Mouse (Mus musculus) liver, adult 2 months (tissue): ENCODE measurements at regions not wholly inside any gene's neighbourhood (a gene's known extent, or its start where the extent isn't known, plus 50 kb on each side); places are given as distances from the start of the nearest gene placed in this dataset.

ENCODE experiments used
- DNase-seq: peaks from one replicate; pipeline ENCODE4 v3.0.0-alpha.2; 2011; ENCODE audit warnings: low read depth, low spot score; ENCODE audit errors: extremely low read depth
- H3K27ac ChIP-seq: fragments of 200-500 bp; replicated peaks from 2 replicates; pipeline ENCODE4 v1.5.1; 2012; ENCODE audit warnings: low read depth, mild to moderate bottlenecking, control low read depth, inconsistent platforms, low read length; ENCODE audit not compliant: insufficient read depth
- H3K27me3 ChIP-seq: fragments of 200-500 bp; 2 replicates; pipeline ENCODE4 v1.6.1; 2012; ENCODE audit warnings: mild to moderate bottlenecking, moderate library complexity, low read length, inconsistent platforms; ENCODE audit not compliant: control insufficient read depth, insufficient read depth
- H3K36me3 ChIP-seq: fragments of 200-500 bp; 2 replicates; pipeline ENCODE4 v1.6.1; 2012; ENCODE audit warnings: low read length, inconsistent platforms; ENCODE audit not compliant: control insufficient read depth, insufficient read depth
- H3K4me1 ChIP-seq: fragments of 200-500 bp; 2 replicates; pipeline ENCODE4 v1.6.1; 2011; ENCODE audit warnings: low read length; ENCODE audit not compliant: control insufficient read depth, insufficient read depth
- H3K4me3 ChIP-seq: fragments of 200-500 bp; 2 replicates; pipeline ENCODE4 v1.5.1; 2011; ENCODE audit warnings: low read depth, mild to moderate bottlenecking, control low read depth, low read length, moderate library complexity; ENCODE audit not compliant: insufficient read depth
- H3K79me2 ChIP-seq: fragments of 200-500 bp; 2 replicates; pipeline ENCODE4 v1.6.1; 2012; ENCODE audit warnings: inconsistent platforms, mild to moderate bottlenecking, low read length, moderate library complexity; ENCODE audit not compliant: control insufficient read depth, insufficient read depth
- H3K9ac ChIP-seq: fragments of 200-500 bp; 2 replicates; pipeline ENCODE4 v1.6.1; 2012; ENCODE audit warnings: low read depth, mild to moderate bottlenecking, control low read depth, inconsistent platforms, low read length
- CTCF ChIP-seq: fragments of 200-500 bp; IDR thresholded peaks from 2 replicates; pipeline ENCODE4 v1.5.1; 2011; ENCODE audit warnings: low read depth, low read length, control low read depth
- POLR2A ChIP-seq: fragments of 200-500 bp; IDR thresholded peaks from 2 replicates; pipeline ENCODE4 v1.6.1; 2011; ENCODE audit warnings: low read length, control low read depth; ENCODE audit not compliant: insufficient read depth; ENCODE audit errors: extremely low read depth
- WGBS: fragments of 180-500 bp; shearing (Covaris S2); methylation state at CpG from one replicate; pipeline ENCODE4 v1.1.7; 2018; 5-methylcytosine and 5-hydroxymethylcytosine counted together

DNA sequence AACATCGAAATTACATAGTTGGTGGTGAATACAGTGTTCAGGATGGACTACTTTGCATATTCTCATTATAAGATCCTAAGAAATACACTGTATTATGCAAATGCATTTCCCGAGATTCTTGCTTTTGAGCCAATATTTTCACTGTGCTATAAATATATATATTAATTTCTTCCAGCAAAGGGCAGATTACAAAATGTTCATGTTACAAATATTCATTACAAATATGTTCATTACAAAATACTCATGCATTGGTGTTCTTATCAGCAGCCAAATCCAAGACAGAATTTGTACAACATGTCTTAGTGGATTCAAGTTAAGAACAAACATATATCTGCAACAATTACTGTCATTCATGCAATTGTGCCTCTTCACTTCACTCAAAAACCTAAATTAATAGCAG, 828.1 kb upstream of the Alcam start:
- Histone ChIP-seq H3K4me3 (no peak overlapping the region), H3K36me3 (no peaks in the 10 kb centered on the region), H3K79me2 (no peaks in the 10 kb centered on the region), H3K4me1 (no peaks in the 10 kb centered on the region), H3K27me3 (0 out of 2 replicates have a peak, but pooled peaks cover 1% of the 10 kb centered on the region), H3K9ac (no peak overlapping the region), H3K27ac (no peak overlapping the region)
- WGBS: 52% methylated on average over 2 of the region's 2 CpGs
- TF ChIP-seq CTCF: no peak
- no peak for TF ChIP-seq POLR2A
- DNase-seq: no peak

DNA sequence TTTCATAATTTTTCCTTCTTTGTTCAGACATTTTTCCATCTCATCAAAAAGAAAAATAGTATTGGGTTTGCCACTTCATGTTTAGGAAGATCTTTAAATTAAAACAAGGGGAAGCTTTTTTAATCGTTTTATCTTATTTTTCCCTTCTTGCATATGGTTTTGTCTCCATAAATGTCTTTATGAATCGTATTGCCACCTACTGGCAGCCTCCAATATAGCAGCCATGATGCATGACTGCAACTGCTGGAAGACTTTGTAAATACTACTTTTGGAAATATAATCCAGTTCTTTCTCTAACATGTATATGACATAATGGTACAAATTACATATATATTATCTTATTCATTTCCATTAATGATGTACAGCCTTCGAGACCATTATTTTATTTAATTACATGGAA, 812.2 kb upstream of the Alcam start:
- no peak overlapping the region for H3K27ac ChIP-seq
- no peaks in the 10 kb centered on the region for H3K79me2 ChIP-seq
- DNase-seq: peak; percentile 46
- H3K4me3 ChIP-seq: no peak overlapping the region
- H3K9ac ChIP-seq: no peak overlapping the region
- no peaks in the 10 kb centered on the region for H3K4me1 ChIP-seq
- no peaks in the 10 kb centered on the region for H3K36me3 ChIP-seq
- 9% methylated on average over 3 of the region's 3 CpGs for WGBS
- TF ChIP-seq CTCF (peak; percentile 49), POLR2A (no peak)
- no peaks in the 10 kb centered on the region for H3K27me3 ChIP-seq

DNA sequence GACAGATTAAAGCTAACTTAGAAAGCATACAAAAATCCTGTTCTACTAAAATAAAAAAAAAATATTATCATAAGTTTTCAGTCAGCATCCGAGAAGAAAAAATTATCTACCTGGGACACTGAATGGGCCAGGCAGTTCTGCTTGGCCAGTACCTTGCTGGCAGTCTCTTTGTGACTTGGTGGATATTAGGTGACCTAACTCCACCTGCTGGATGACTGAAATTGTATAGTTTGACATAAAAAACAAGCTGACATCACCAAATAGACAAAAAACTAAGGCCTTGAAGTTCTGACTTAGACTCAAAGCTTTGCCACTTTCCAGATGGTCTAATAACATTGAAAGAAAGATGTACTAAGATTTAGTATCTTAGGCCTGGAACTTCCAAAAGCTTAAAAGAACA, 791.5 kb upstream of the Alcam start:
- 79% methylated on average over 1 of the region's 1 CpGs for WGBS
- H3K36me3 ChIP-seq: no peaks in the 10 kb centered on the region

DNA sequence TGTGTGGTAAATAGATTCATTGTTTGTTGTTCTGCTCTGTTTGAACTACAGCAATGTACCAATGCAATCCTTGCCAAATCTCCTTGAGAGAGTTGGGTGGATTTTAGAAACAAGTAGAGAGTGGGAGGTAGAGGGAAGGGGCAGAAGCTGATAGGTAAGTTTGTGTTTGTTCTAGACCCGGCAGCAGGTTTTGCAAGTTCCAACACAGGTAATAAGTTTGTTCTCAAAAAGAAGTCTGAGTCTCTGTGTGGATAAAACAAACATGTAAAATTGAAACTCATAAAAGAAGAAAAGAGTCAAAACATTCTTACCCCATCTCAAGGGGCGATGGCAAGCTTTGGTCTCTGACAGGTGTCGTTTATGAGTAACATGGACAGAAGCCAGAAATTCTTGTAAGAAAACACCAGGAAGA, 788.3 kb upstream of the Alcam start:
- Histone ChIP-seq H3K27ac (no peak overlapping the region), H3K27me3 (no peaks in the 10 kb centered on the region), H3K9ac (no peak overlapping the region), H3K36me3 (no peaks in the 10 kb centered on the region), H3K4me3 (no peak overlapping the region), H3K79me2 (no peaks in the 10 kb centered on the region), H3K4me1 (no peaks in the 10 kb centered on the region)
- no peak for TF ChIP-seq CTCF
- no peak for TF ChIP-seq POLR2A
- 77% methylated on average over 3 of the region's 3 CpGs for WGBS
- no peak for DNase-seq

More for the DNA sequence above, 791.5 kb upstream of the Alcam start:
- TF ChIP-seq POLR2A (no peak), CTCF (no peak)
- no peaks in the 10 kb centered on the region for H3K4me1 ChIP-seq
- no peak overlapping the region for H3K27ac ChIP-seq
- no peak overlapping the region for H3K4me3 ChIP-seq
- no peaks in the 10 kb centered on the region for H3K27me3 ChIP-seq
- H3K9ac ChIP-seq: no peak overlapping the region
- DNase-seq: peak; percentile 1
- H3K79me2 ChIP-seq: no peaks in the 10 kb centered on the region

DNA sequence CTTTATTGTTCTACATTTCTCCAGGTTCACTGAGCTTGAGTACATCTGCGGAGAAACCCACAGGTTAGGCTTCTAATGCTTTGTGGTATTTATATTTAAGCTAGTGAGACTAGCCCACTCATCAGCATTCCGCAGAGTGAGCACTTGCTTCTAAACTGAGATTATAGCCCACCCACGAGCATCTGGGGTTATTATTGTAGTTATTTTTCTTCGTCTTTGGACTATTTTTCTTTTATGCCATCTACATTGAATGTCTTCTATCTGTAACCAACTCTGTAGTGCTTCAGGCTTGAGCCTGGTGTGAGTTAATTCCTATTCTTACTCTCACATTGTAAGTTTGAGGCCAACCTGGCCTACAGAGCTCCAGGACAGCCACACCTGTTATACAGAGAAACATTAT, 765.0 kb upstream of the Alcam start:
- no peak overlapping the region for H3K4me3 ChIP-seq
- H3K9ac ChIP-seq: no peak overlapping the region
- no peak overlapping the region for H3K27ac ChIP-seq
- no peaks in the 10 kb centered on the region for H3K4me1 ChIP-seq
- no peak for DNase-seq
- TF ChIP-seq POLR2A: no peak
- TF ChIP-seq CTCF: no peak
- WGBS: 68% methylated on average over 4 of the region's 4 CpGs
- no peaks in the 10 kb centered on the region for H3K79me2 ChIP-seq
- H3K36me3 ChIP-seq: no peaks in the 10 kb centered on the region
- no peaks in the 10 kb centered on the region for H3K27me3 ChIP-seq

DNA sequence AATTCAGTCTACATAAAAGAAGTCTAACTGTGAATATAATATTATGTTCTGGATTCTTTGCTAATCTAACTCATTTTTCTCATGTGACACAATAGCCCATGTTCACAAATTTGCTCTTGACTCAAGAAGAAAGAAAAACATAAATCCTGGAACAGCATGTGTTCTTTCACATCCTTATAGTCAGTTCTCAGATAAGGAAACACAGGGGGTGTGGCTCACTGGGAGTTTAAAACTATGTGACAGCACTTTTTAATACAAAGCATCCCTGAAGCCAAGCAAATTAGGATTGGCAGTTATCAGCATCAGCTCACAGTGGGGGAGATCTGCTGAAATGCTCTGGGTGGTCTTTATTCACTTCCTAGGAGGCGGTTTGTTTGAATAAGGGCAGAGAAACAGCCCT, 747.6 kb upstream of the Alcam start:
- WGBS: 41% methylated on average over 1 of the region's 1 CpGs
- Histone ChIP-seq H3K4me1 (no peaks in the 10 kb centered on the region), H3K36me3 (no peaks in the 10 kb centered on the region), H3K27me3 (no peaks in the 10 kb centered on the region), H3K4me3 (no peak overlapping the region), H3K27ac (no peak overlapping the region), H3K79me2 (no peaks in the 10 kb centered on the region), H3K9ac (no peak overlapping the region)
- no peak for TF ChIP-seq CTCF
- DNase-seq: no peak
